Comparison of ENCODE assay signal across 19 mouse cellular contexts in the genomic region with DNA sequence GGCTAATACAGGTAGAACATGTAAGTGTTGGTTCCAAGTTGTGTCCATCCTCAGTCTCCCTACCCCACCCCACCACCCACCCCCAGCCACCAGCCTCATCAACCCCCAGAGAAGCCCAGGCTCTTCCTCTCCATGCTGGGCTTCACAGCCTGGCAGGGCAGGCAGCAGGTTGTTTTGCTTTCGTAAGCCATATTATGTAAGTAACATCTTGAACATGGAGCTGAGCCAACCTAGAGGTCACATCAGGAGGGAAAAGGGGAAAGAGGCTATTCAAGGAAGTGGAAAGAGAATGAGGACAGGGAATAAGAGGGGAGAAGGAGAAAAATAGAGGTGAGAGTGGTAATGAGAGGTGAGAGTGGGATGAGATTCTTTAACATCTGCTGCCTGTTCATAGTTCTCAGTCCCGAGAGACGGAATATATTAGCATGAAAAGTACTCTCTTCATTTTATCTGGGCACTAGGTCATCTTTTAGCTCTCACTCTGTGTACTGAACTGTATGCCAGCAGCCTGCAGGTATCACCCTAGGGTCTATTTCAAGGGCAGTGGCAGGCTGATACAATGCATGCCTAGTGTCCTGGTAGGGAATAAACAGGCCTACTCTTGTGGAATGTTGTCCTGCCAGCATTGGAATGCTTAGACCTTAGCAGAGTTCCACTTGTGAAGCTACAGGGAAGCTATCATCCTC. TPM values are rescaled to one million over a fixed set of nuclear protein-coding genes. Genes with fewer than 3 reads are reported as not detected.
DNase-seq lines count a peak whose midpoint lies in the region; ATAC-seq and TF ChIP-seq lines count a peak whose summit lies in the region.
"Had no signal": no experiment of that assay in that cellular context is flagged by ENCODE, and none has a peak within 500 bp of the region (broad histone marks: within the 10 kb centered on the region; RNA-seq: fewer than 3 reads in every experiment).

No protein-coding gene starts in this region.

- peaks cover 8% of the 10 kb centered on the region; the same call in 1 of the 2 replicates for H3K4me1 ChIP-seq in liver, adult 2 months (ENCODE audit: control insufficient read depth, insufficient read depth, low read length)
- no peaks in the 10 kb centered on the region for H3K4me1 ChIP-seq in liver, embryonic 11.5 days (replicated peaks; ENCODE audit: control insufficient read depth, insufficient read depth, low read length)
- H3K4me1 ChIP-seq in heart, embryonic 11.5 days (ENCODE audit: control insufficient read depth, insufficient read depth, low read length): peaks cover 5% of the 10 kb centered on the region; the same call in 1 of the 2 replicates
- H3K4me1 ChIP-seq: stomach, embryonic 15.5 days had no signal

- no peaks in the 10 kb centered on the region for H3K9me3 ChIP-seq in liver, embryonic 11.5 days (ENCODE audit: control insufficient read depth, low read length)
- no peaks in the 10 kb centered on the region for H3K9me3 ChIP-seq in heart, embryonic 11.5 days (replicated peaks; ENCODE audit: control insufficient read depth, low read length)
- H3K9me3 ChIP-seq: liver, embryonic 13.5 days; stomach, embryonic 15.5 days had no signal

- TF ChIP-seq CTCF in liver, adult 2 months (IDR thresholded peaks at IDR 0.05; ENCODE audit: low read depth, low read length): no peak

- H3K79me2 ChIP-seq in liver, adult 2 months (ENCODE audit: control insufficient read depth, insufficient read depth, low read length): no peaks in the 10 kb centered on the region

- DNase-seq in liver, adult 2 months (ENCODE audit: extremely low read depth, low read depth, low spot score): peak; percentile 65
- no peak for DNase-seq in liver, embryonic 11.5 days (ENCODE audit: low spot score)
- peak; percentile 53 to 56 for DNase-seq in heart, postnatal 10 days
- DNase-seq in urinary bladder, postnatal 10 days (ENCODE audit: low spot score): no peak
- DNase-seq in ovary, postnatal 10 days (ENCODE audit: low spot score): no peak
- DNase-seq: adrenal gland, adult 2 months; gastrocnemius, postnatal 14 days; liver, embryonic 13.5 days; right cerebral cortex, postnatal 4 days; thymus, postnatal 36 days had no signal

- ATAC-seq in liver, embryonic 11.5 days (replicated peaks; ENCODE audit: low FRiP score): no peak
- peak; percentile 31; the same call in 1 of the 2 replicates for ATAC-seq in heart, embryonic 11.5 days (replicated peaks; ENCODE audit: insufficient number of reproducible peaks, low FRiP score, low TSS enrichment)
- 0 out of 2 replicates have a peak, but pooled peaks have one; percentile 30 for ATAC-seq in megakaryocyte progenitor cell, adult 5-6 weeks (replicated peaks; ENCODE audit: poor library complexity)
- ATAC-seq: forebrain, embryonic 14.5 days; hindbrain, postnatal 0 days had no signal

- 22% methylated on average over 3 of the region's 3 CpGs for WGBS in liver, adult 2 months
- WGBS in liver, embryonic 11.5 days: 85% methylated on average over 3 of the region's 3 CpGs
- 49% methylated on average over 3 of the region's 3 CpGs for WGBS in heart, embryonic 11.5 days (ENCODE audit: insufficient replicate concordance)

- intact Hi-C loops in heart, postnatal 10 days (cut with DNase I): loop anchor here (2.0 kb wide), 2 partner anchors 18 to 114 kb away; partner anchors contain the start of gene Teddm2

- no peak overlapping the region for H3K9ac ChIP-seq in liver, adult 2 months (ENCODE audit: low read depth, low read length)
- H3K9ac ChIP-seq in liver, embryonic 11.5 days (ENCODE audit: low read depth, low read length): no peak overlapping the region
- no peak overlapping the region for H3K9ac ChIP-seq in heart, embryonic 11.5 days (ENCODE audit: low read depth, low read length)
- H3K9ac ChIP-seq: liver, embryonic 13.5 days; stomach, embryonic 15.5 days had no signal

- peak overlapping the region; percentile 2; the same call in 1 of the 2 replicates for H3K27ac ChIP-seq in liver, adult 2 months (replicated peaks; ENCODE audit: insufficient read depth, low read depth, low read length)
- no peak overlapping the region for H3K27ac ChIP-seq in liver, embryonic 11.5 days (ENCODE audit: low read depth, low read length)
- H3K27ac ChIP-seq in heart, embryonic 11.5 days (ENCODE audit: low read depth, low read length): no peak overlapping the region
- H3K27ac ChIP-seq: hindbrain, postnatal 0 days; liver, embryonic 13.5 days; stomach, embryonic 15.5 days had no signal

- no peaks in the 10 kb centered on the region for H3K36me3 ChIP-seq in liver, adult 2 months (ENCODE audit: control insufficient read depth, insufficient read depth, low read length)
- no peaks in the 10 kb centered on the region for H3K36me3 ChIP-seq in liver, embryonic 11.5 days (ENCODE audit: control insufficient read depth, insufficient read depth, low read length)
- no peaks in the 10 kb centered on the region for H3K36me3 ChIP-seq in heart, embryonic 11.5 days (ENCODE audit: control insufficient read depth, insufficient read depth, low read length)
- H3K36me3 ChIP-seq: liver, embryonic 13.5 days; stomach, embryonic 15.5 days had no signal

- H3K4me3 ChIP-seq in liver, adult 2 months (ENCODE audit: insufficient read depth, low read depth, low read length): no peak overlapping the region
- no peak overlapping the region for H3K4me3 ChIP-seq in liver, embryonic 11.5 days (ENCODE audit: low read depth, low read length)
- no peak overlapping the region for H3K4me3 ChIP-seq in heart, embryonic 11.5 days (ENCODE audit: low read depth, low read length)
- H3K4me3 ChIP-seq: liver, embryonic 13.5 days; myocyte; stomach, embryonic 15.5 days had no signal

- no peak overlapping the region for H3K4me2 ChIP-seq in liver, embryonic 11.5 days
- H3K4me2 ChIP-seq in heart, embryonic 11.5 days: no peak overlapping the region
- H3K4me2 ChIP-seq: liver, embryonic 13.5 days; stomach, embryonic 15.5 days had no signal

- no peaks in the 10 kb centered on the region for H3K27me3 ChIP-seq in liver, adult 2 months (ENCODE audit: control insufficient read depth, insufficient read depth, low read length)
- H3K27me3 ChIP-seq in liver, embryonic 11.5 days (replicated peaks; ENCODE audit: control insufficient read depth, insufficient read depth, low read length): no peaks in the 10 kb centered on the region
- H3K27me3 ChIP-seq in heart, embryonic 11.5 days (ENCODE audit: control insufficient read depth, insufficient read depth, low read length): no peaks in the 10 kb centered on the region
- H3K27me3 ChIP-seq: liver, embryonic 13.5 days; stomach, embryonic 15.5 days had no signal

- TF ChIP-seq POLR2A in liver, adult 2 months (IDR thresholded peaks at IDR 0.05; ENCODE audit: extremely low read depth, insufficient read depth, low read length): no peak

RNA-seq across cellular contexts. Expression of gene Teddm2, which starts 18.6 kb away (rescaled TPM):
- total RNA-seq in liver, adult 2 months (2014; rRNA removed): 0.20 and 0.83 TPM in 2 replicates
- 0.37 and 0.80 TPM in 2 replicates for polyA plus RNA-seq in liver, adult 2 months (2012; rRNA removed)
- polyA plus RNA-seq in liver, embryonic 11.5 days (2014; fragmentation: Nextera tagmentation; extraction: Ambion mirVana): 0.21 and 0.45 TPM in 2 replicates
- 0.30 and 0.36 TPM in 2 replicates for polyA plus RNA-seq in heart, embryonic 11.5 days (2014; fragmentation: Nextera tagmentation; extraction: Ambion mirVana)
- total RNA-seq in heart, postnatal 10 days (2021): under 1 TPM; 0.30 to 0.69 TPM
- total RNA-seq in megakaryocyte progenitor cell, adult 5-6 weeks (2015): 0.05 and 0.10 TPM in 2 replicates
- total RNA-seq in megakaryocyte progenitor cell, adult 5-6 weeks (2017): 0.24 TPM in 1 of 2 replicates, not detected in the other
- total RNA-seq: megakaryocyte-erythroid progenitor cell, adult 5-6 weeks had no signal

RNA-seq across cellular contexts. Expression of gene Glul, which starts 18.9 kb away (rescaled TPM):
- 370 and 719 TPM in 2 replicates for total RNA-seq in liver, adult 2 months (2014; rRNA removed)
- 620 and 776 TPM in 2 replicates for polyA plus RNA-seq in liver, adult 2 months (2012; rRNA removed)
- 129 and 146 TPM in 2 replicates for polyA plus RNA-seq in liver, embryonic 11.5 days (2014; fragmentation: Nextera tagmentation; extraction: Ambion mirVana)
- polyA plus RNA-seq in heart, embryonic 11.5 days (2014; fragmentation: Nextera tagmentation; extraction: Ambion mirVana): 52.6 and 78.3 TPM in 2 replicates
- total RNA-seq in heart, postnatal 10 days (2021): 100 to 1,000 TPM; 208 to 345 TPM
- total RNA-seq in megakaryocyte progenitor cell, adult 5-6 weeks (2015): 32.1 and 35.2 TPM in 2 replicates
- total RNA-seq in megakaryocyte progenitor cell, adult 5-6 weeks (2017): 46.2 and 55.2 TPM in 2 replicates

RNA-seq across cellular contexts. Expression of gene Teddm1a, which starts 27.1 kb away (rescaled TPM):
- total RNA-seq in liver, adult 2 months (2014; rRNA removed): not detected in 2 replicates
- not detected in 2 replicates for polyA plus RNA-seq in liver, adult 2 months (2012; rRNA removed)
- polyA plus RNA-seq in liver, embryonic 11.5 days (2014; fragmentation: Nextera tagmentation; extraction: Ambion mirVana): not detected in 2 replicates
- polyA plus RNA-seq in heart, embryonic 11.5 days (2014; fragmentation: Nextera tagmentation; extraction: Ambion mirVana): not detected in 2 replicates
- not detected for total RNA-seq in heart, postnatal 10 days (2021)
- total RNA-seq in megakaryocyte progenitor cell, adult 5-6 weeks (2015): not detected in 2 replicates
- total RNA-seq in megakaryocyte progenitor cell, adult 5-6 weeks (2017): not detected in 2 replicates
- total RNA-seq: adrenal gland, adult 2 months; gastrocnemius, postnatal 14 days; hindbrain, postnatal 0 days; layer of hippocampus, adult 18-20 months; left cerebral cortex, adult 8-10 months; megakaryocyte-erythroid progenitor cell, adult 5-6 weeks had no signal
- polyA plus RNA-seq: adrenal gland, adult 2 months; forebrain, embryonic 14.5 days; hindbrain, postnatal 0 days; liver, embryonic 13.5 days; myocyte; stomach, embryonic 15.5 days had no signal

RNA-seq across cellular contexts. Expression of gene Teddm1b, which starts 44.5 kb away (rescaled TPM):
- 0.07 and 0.09 TPM in 2 replicates for total RNA-seq in liver, adult 2 months (2014; rRNA removed)
- 0.10 TPM in 2 replicates for polyA plus RNA-seq in liver, adult 2 months (2012; rRNA removed)
- 0.40 and 0.49 TPM in 2 replicates for polyA plus RNA-seq in liver, embryonic 11.5 days (2014; fragmentation: Nextera tagmentation; extraction: Ambion mirVana)
- polyA plus RNA-seq in heart, embryonic 11.5 days (2014; fragmentation: Nextera tagmentation; extraction: Ambion mirVana): 0.08 and 0.27 TPM in 2 replicates
- total RNA-seq in heart, postnatal 10 days (2021): not detected
- not detected in 2 replicates for total RNA-seq in megakaryocyte progenitor cell, adult 5-6 weeks (2015)
- not detected in 2 replicates for total RNA-seq in megakaryocyte progenitor cell, adult 5-6 weeks (2017)
- total RNA-seq: adrenal gland, adult 2 months; gastrocnemius, postnatal 14 days; hindbrain, postnatal 0 days; layer of hippocampus, adult 18-20 months; left cerebral cortex, adult 8-10 months; megakaryocyte-erythroid progenitor cell, adult 5-6 weeks had no signal
- polyA plus RNA-seq: adrenal gland, adult 2 months had no signal

Comparison
In these comparisons a context has a peak if more than half of its experiments do, and no peak if none do; other contexts are left out.
1. DNase-seq: peak in liver, adult 2 months (single experiment) and heart, postnatal 10 days (2 of 2); none in liver, embryonic 11.5 days (single experiment), urinary bladder, postnatal 10 days (single experiment) and ovary, postnatal 10 days (single experiment).